Mouse (Mus musculus) spleen, adult 2 months (tissue): Measurements from ENCODE around the gene Efcab12. TPM values are rescaled to one million over a fixed set of nuclear protein-coding genes. Genes with fewer than 3 reads are reported as not detected.
A peak's percentile ranks its signal among the peaks of the same experiment; 100 is the strongest.

ENCODE experiments used
- DNase-seq, 2 experiments: peaks; one replicate each; pipeline versions ENCODE4 v3.0.0 to v3.0.0-alpha.2; 2012 to 2021; ENCODE audit warnings: low spot score in 2 of 2, low read depth in 1 of 2
- H3K27ac ChIP-seq: fragments of 200-500 bp; 2 replicates; pipeline ENCODE4 v1.5.1; 2012; ENCODE audit warnings: low read length, inconsistent platforms; ENCODE audit not compliant: insufficient read depth
- H3K27me3 ChIP-seq: fragments of 200-500 bp; 2 replicates; pipeline ENCODE4 v1.6.1; 2012; ENCODE audit warnings: mild to moderate bottlenecking, moderate library complexity, low read length, inconsistent platforms; ENCODE audit not compliant: control insufficient read depth, insufficient read depth
- H3K36me3 ChIP-seq: fragments of 200-500 bp; 2 replicates; pipeline ENCODE4 v1.6.1; 2012; ENCODE audit warnings: mild to moderate bottlenecking, low read length, inconsistent platforms; ENCODE audit not compliant: control insufficient read depth, insufficient read depth
- H3K4me1 ChIP-seq: fragments of 200-500 bp; 2 replicates; pipeline ENCODE4 v1.6.1; 2011; ENCODE audit warnings: inconsistent platforms; ENCODE audit not compliant: control insufficient read depth, insufficient read depth, insufficient read length
- H3K4me3 ChIP-seq: fragments of 200-500 bp; 2 replicates; pipeline ENCODE4 v1.5.1; 2011; ENCODE audit warnings: mild to moderate bottlenecking, inconsistent platforms; ENCODE audit not compliant: insufficient read depth, insufficient read length; ENCODE audit errors: extremely low read depth
- CTCF ChIP-seq: fragments of 200-500 bp; IDR thresholded peaks from 2 replicates; pipeline ENCODE4 v1.5.1; 2011; ENCODE audit warnings: mild to moderate bottlenecking, inconsistent platforms; ENCODE audit not compliant: insufficient read depth, insufficient read length, insufficient replicate concordance; ENCODE audit errors: extremely low read depth
- POLR2A ChIP-seq: fragments of 200-500 bp; IDR thresholded peaks from 2 replicates; pipeline ENCODE4 v1.6.1; 2011; ENCODE audit warnings: low read depth, low read length, inconsistent platforms
- WGBS: fragments of 180-500 bp; shearing (Covaris S2); methylation state at CpG from one replicate; pipeline ENCODE4 v1.1.7; 2018; 5-methylcytosine and 5-hydroxymethylcytosine counted together
- polyA plus RNA-seq: library from polyadenylated mRNA; depleted of rRNA; stranded (reverse); fragments of >200 nt; gene quantifications from 2 replicates; pipeline ENCODE4 v1.2.3, GENCODE M21; 2012

Efcab12 gene
- polyA plus RNA-seq, 1 experiment: 0.15 TPM

GRCm38 (mm10) chr6:115804432-115805192, 33.6 kb downstream of the Efcab12 start:
- 79% methylated on average over 10 of the region's 10 CpGs for WGBS

GRCm38 (mm10) chr6:115803541-115804382, 34.5 kb downstream of the Efcab12 start:
- Histone ChIP-seq H3K27me3 (no peaks in the 10 kb centered on the region), H3K4me3 (no peak overlapping the region), H3K27ac (no peak overlapping the region), H3K4me1 (peaks cover 8% of the 10 kb centered on the region; the same call in 1 of the 2 replicates), H3K36me3 (peaks cover 19% of the 10 kb centered on the region)
- DNase-seq: peak; percentile 34 to 50
- WGBS: 61% methylated on average over 16 of the region's 16 CpGs
- TF ChIP-seq POLR2A (no peak), CTCF (peak; percentile 39; the same call in 1 of the 2 replicates)

More at GRCm38 (mm10) chr6:115804432-115805192, 33.6 kb downstream of the Efcab12 start:
- Histone ChIP-seq H3K27me3 (no peaks in the 10 kb centered on the region), H3K36me3 (peaks cover 19% of the 10 kb centered on the region), H3K4me3 (no peak overlapping the region), H3K4me1 (peaks cover 8% of the 10 kb centered on the region; the same call in 1 of the 2 replicates), H3K27ac (no peak overlapping the region)
- TF ChIP-seq CTCF (no peak), POLR2A (no peak)
- DNase-seq: no peak

GRCm38 (mm10) chr6:115801811-115802210, 36.4 kb downstream of the Efcab12 start:
- no peak for DNase-seq
- WGBS: 93% methylated on average over 3 of the region's 3 CpGs
- peaks cover 3% of the 10 kb centered on the region; the same call in 1 of the 2 replicates for H3K4me1 ChIP-seq
- no peak overlapping the region for H3K4me3 ChIP-seq
- no peaks in the 10 kb centered on the region for H3K27me3 ChIP-seq
- no peak for TF ChIP-seq CTCF
- TF ChIP-seq POLR2A: no peak
- no peak overlapping the region for H3K27ac ChIP-seq
- H3K36me3 ChIP-seq: peaks cover 16% of the 10 kb centered on the region

GRCm38 (mm10) chr6:115792691-115793215, 45.5 kb downstream of the Efcab12 start:
- Histone ChIP-seq H3K27me3 (no peaks in the 10 kb centered on the region), H3K27ac (0 out of 2 replicates have a peak overlapping the region, but pooled peaks have one; percentile 35), H3K4me1 (no peaks in the 10 kb centered on the region), H3K4me3 (peak overlapping the region; percentile 17; the same call in 1 of the 2 replicates), H3K36me3 (no peaks in the 10 kb centered on the region; the same call in 1 of the 2 replicates)
- TF ChIP-seq CTCF: no peak
- TF ChIP-seq POLR2A: no peak
- DNase-seq: no peak
- WGBS: 36% methylated on average over 21 of the region's 21 CpGs

GRCm38 (mm10) chr6:115791842-115792686, 46.1 kb downstream of the Efcab12 start:
- no peak overlapping the region for H3K27ac ChIP-seq
- H3K4me1 ChIP-seq: no peaks in the 10 kb centered on the region
- no peaks in the 10 kb centered on the region for H3K27me3 ChIP-seq
- peak in 1 of 2 experiments; percentile 31 for DNase-seq
- WGBS: 54% methylated on average over 34 of the region's 34 CpGs
- peak overlapping the region; percentile 17; the same call in 1 of the 2 replicates for H3K4me3 ChIP-seq
- no peaks in the 10 kb centered on the region for H3K36me3 ChIP-seq
- TF ChIP-seq POLR2A (no peak), CTCF (no peak)

- Histone ChIP-seq H3K36me3 (no peaks in the 10 kb centered on the region), H3K27ac (no peak overlapping the region), H3K4me3 (no peak overlapping the region), H3K4me1 (no peaks in the 10 kb centered on the region), H3K27me3 (no peaks in the 10 kb centered on the region)
- DNase-seq: no peak
- TF ChIP-seq CTCF (no peak), POLR2A (no peak)
- WGBS: 97% methylated on average over 10 of the region's 10 CpGs
These were observed 47.2 kb downstream of the Efcab12 start for GRCm38 (mm10) chr6:115791016-115791415.
